Mouse (Mus musculus) stomach, postnatal 0 days (tissue): ENCODE measurements around the gene Esrrg. TPM values are rescaled to one million over a fixed set of nuclear protein-coding genes. Genes with fewer than 3 reads are reported as not detected.

Source experiments
- ATAC-seq: fragments of 200-750 bp; cut with Nextera tagmentation; 2 replicates; pipeline ENCODE4 v1.8.0; 2017; ENCODE audit not compliant: low FRiP score, low TSS enrichment
- DNase-seq: peaks from one replicate; pipeline ENCODE4 v3.0.0-alpha.2; 2016; ENCODE audit warnings: low spot score
- H3K27ac ChIP-seq: fragments of 300-500 bp; sonication (generic); replicated peaks from 2 replicates; pipeline ENCODE4 v1.5.1; 2014; ENCODE audit warnings: mild to moderate bottlenecking, control low read depth
- H3K27me3 ChIP-seq: fragments of 300-500 bp; sonication (generic); 2 replicates; pipeline ENCODE4 v1.6.1; 2014; ENCODE audit warnings: low read length; ENCODE audit not compliant: control insufficient read depth, insufficient read depth
- H3K36me3 ChIP-seq: fragments of 300-500 bp; sonication (generic); 2 replicates; pipeline ENCODE4 v1.6.1; 2014; ENCODE audit warnings: low read length, mixed read lengths; ENCODE audit not compliant: control insufficient read depth, insufficient read depth
- H3K4me1 ChIP-seq: fragments of 300-500 bp; sonication (generic); replicated peaks from 2 replicates; pipeline ENCODE4 v1.6.1; 2014; ENCODE audit warnings: antibody characterized with exemption; ENCODE audit not compliant: control insufficient read depth, insufficient read depth
- H3K4me2 ChIP-seq: fragments of 300-500 bp; sonication (generic); replicated peaks from 2 replicates; pipeline ENCODE4 v1.6.1; 2014; ENCODE audit warnings: low read depth, mild to moderate bottlenecking, control low read depth, moderate library complexity
- H3K4me3 ChIP-seq: fragments of 300-500 bp; sonication (generic); 2 replicates; pipeline ENCODE4 v1.5.1; 2014; ENCODE audit warnings: low read depth, low read length, control low read depth
- H3K9ac ChIP-seq: fragments of 300-500 bp; sonication (generic); 2 replicates; pipeline ENCODE4 v1.6.1; 2014; ENCODE audit warnings: mild to moderate bottlenecking, low read length, control low read depth, mixed read lengths
- H3K9me3 ChIP-seq: fragments of 300-500 bp; sonication (generic); 2 replicates; pipeline ENCODE4 v1.6.1; 2016; ENCODE audit warnings: low read length; ENCODE audit not compliant: control insufficient read depth
- CTCF ChIP-seq: IDR thresholded peaks from 2 replicates; pipeline ENCODE4 v1.5.1; 2016; ENCODE audit warnings: antibody characterized with exemption, low read depth, mild to moderate bottlenecking, moderate library complexity
- EP300 ChIP-seq: optimal IDR thresholded peaks from 2 replicates; pipeline ENCODE3; 2016; ENCODE audit warnings: antibody characterized with exemption
- WGBS: fragments of 180-500 bp; shearing (Covaris S2); extraction: QIAGEN DNeasy Blood & Tissue Kit; methylation state at CpG from one replicate; pipeline ENCODE4 v1.1.7; 2014; 5-methylcytosine and 5-hydroxymethylcytosine counted together
- polyA plus RNA-seq: library from polyadenylated mRNA; unstranded; fragments of >200 nt; fragmentation: Nextera tagmentation; extraction: Ambion mirVana; gene quantifications from 2 replicates; pipeline ENCODE4 v1.2.1, GENCODE M21; 2015

The Esrrg gene
- polyA plus RNA-seq, 1 experiment from 2014 or later = 7.4 TPM

DNA sequence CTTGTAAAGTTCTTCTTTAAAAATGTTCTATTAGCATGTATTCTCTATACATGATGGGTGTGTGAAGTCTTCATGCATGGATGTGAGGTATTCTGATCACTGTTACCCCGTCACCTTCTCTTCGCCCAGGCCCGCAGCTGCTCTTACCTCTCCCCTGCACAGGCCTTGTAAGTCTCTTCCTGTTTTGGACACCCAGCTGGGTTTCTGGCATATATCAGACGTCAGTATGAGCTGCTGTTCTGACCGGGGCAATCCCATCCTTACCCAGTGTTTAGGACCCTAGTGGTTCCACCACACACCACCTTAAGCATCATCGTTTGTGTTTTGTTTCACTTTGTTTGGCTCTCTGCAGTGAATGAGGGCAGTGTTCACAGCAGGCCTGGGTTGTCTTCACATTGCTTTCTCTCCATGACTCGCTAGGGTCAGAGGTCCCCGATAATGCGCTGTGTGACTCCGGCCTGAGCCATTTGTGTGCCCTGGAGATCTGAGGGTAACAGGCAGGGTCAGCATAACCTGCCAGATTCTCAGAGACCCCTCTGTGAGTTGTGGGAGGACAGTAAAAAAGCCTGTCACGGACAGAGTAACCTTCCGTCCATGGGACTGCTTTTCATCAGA lies 471.8 kb downstream of the Esrrg start:
- no peak for TF ChIP-seq CTCF
- no peak for TF ChIP-seq EP300
- WGBS = 69% methylated on average over 12 of the region's 12 CpGs
- no peak for ATAC-seq
- no peak for DNase-seq
- no peaks in the 10 kb centered on the region for H3K27me3 ChIP-seq
- H3K9me3 ChIP-seq = no peaks in the 10 kb centered on the region
- H3K27ac ChIP-seq = no peak overlapping the region
- no peak overlapping the region for H3K4me3 ChIP-seq
- no peak overlapping the region for H3K9ac ChIP-seq
- no peak overlapping the region for H3K4me2 ChIP-seq
- H3K36me3 ChIP-seq = no peaks in the 10 kb centered on the region
- H3K4me1 ChIP-seq = no peaks in the 10 kb centered on the region

DNA sequence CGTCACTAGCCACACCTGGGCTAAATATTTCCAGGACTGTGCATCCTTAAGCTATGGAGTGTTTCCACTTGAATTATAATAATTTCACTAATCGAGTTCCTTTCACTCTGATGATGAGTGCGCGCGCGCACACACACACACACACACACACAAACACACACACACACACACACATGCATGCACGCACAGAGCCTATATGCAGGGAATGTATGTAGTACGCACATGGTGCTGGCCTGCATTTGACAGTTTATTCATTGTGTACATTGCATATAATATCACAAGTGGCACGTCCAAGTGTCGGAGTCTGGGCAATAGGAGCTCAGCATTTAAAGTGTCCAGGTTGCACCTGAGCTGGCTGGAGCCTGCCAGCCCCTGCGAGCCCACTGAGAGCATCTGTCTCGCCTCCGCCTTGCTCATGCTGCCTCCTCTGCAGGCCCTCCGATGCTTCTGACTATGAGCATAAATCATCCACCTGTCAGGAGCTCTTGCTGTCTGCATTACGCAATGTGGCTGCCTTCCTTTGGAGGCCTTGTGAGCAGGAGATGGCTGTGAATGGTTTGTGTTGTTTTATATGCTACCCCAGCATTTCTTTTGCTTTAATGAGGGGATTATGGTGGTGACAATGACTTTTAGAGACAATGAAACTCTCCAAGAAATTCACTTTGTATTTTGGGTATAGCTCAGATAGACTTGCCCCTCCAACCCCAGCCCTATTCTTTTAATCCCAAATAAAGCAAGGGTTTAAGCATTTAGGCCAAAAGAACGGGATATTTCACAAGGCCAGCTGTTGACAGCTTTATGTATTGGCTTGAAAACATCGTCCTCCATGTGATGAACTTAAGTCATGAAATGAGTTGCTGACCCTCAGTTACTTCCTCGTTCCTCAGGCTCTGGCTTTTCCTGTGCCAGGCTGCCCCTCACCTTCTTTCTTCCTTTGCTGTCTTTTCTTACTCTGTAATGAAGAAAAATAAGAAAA lies 474.4 kb downstream of the Esrrg start:
- Histone ChIP-seq H3K4me3 (no peak overlapping the region), H3K36me3 (no peaks in the 10 kb centered on the region), H3K27ac (no peak overlapping the region), H3K4me2 (no peak overlapping the region), H3K9ac (no peak overlapping the region), H3K4me1 (no peaks in the 10 kb centered on the region), H3K27me3 (no peaks in the 10 kb centered on the region), H3K9me3 (no peaks in the 10 kb centered on the region)
- TF ChIP-seq CTCF (no peak), EP300 (no peak)
- DNase-seq (no peak), ATAC-seq (no peak)
- 64% methylated on average over 18 of the region's 18 CpGs for WGBS

DNA sequence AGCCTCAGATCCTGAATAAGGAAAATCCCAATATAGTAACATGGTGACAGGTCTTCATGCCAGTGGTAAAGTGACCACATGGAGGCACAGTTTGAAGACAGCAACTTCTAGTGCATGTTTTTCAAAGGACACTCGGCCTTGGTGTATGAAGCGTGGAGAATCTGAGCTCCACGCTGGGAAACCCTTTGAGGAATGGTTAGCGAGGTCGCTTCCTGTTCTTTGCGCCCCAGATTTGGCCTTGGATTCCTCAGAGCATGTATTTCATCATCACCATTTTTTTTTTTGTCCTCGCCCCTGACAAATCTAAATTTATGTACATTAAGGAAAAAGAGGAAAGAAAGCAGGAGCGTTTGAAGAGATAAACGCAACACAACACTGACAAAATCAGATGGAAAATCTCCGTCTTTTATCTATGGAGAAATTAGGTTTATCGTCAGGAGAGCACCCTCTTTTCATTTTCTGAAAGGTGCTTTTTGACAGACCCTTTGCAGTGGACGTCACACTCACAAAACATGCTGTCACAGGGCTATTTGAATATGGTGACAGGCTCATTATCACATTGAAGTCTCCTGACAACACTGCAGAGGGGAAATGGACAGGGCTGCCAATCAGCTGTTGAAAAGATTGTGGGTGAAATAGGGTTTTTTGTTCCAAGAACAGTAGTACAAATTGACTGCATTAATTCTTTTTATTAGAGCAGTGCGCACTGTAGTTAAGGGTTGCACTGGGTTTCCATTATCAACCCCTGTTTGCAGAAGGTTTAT lies 476.7 kb downstream of the Esrrg start:
- Histone ChIP-seq H3K4me1 (no peaks in the 10 kb centered on the region), H3K4me3 (no peak overlapping the region), H3K27me3 (no peaks in the 10 kb centered on the region), H3K9ac (no peak overlapping the region), H3K27ac (no peak overlapping the region), H3K4me2 (no peak overlapping the region), H3K9me3 (no peaks in the 10 kb centered on the region), H3K36me3 (no peaks in the 10 kb centered on the region)
- no peak for ATAC-seq
- 76% methylated on average over 13 of the region's 13 CpGs for WGBS
- TF ChIP-seq CTCF = no peak
- TF ChIP-seq EP300 = no peak
- no peak for DNase-seq

DNA sequence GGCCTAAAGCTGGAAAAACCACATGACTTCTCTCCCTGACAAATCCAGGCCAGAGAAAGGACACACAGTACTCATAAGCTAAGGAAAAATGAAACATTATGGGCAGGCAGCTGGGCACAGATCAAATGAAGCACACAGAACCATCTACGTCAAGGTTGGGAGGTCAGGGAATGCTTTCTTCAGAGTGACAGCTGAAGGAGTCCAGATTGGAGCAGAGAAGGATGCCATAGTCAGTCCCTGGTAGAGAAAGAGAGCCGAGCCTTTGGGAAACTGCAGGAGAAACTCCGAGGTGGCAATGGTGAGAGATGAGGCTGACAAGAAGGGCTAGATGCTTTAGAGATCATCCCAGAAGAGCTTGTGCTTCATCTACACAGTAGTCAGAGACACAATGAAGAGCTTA lies 485.1 kb downstream of the Esrrg start:
- DNase-seq = no peak
- Histone ChIP-seq H3K36me3 (no peaks in the 10 kb centered on the region), H3K4me2 (no peak overlapping the region), H3K4me1 (no peaks in the 10 kb centered on the region), H3K9ac (no peak overlapping the region), H3K9me3 (no peaks in the 10 kb centered on the region), H3K27ac (no peak overlapping the region), H3K4me3 (no peak overlapping the region), H3K27me3 (no peaks in the 10 kb centered on the region)
- no peak for TF ChIP-seq EP300
- TF ChIP-seq CTCF = no peak
- WGBS = 59% methylated on average over 3 of the region's 3 CpGs
- no peak for ATAC-seq

DNA sequence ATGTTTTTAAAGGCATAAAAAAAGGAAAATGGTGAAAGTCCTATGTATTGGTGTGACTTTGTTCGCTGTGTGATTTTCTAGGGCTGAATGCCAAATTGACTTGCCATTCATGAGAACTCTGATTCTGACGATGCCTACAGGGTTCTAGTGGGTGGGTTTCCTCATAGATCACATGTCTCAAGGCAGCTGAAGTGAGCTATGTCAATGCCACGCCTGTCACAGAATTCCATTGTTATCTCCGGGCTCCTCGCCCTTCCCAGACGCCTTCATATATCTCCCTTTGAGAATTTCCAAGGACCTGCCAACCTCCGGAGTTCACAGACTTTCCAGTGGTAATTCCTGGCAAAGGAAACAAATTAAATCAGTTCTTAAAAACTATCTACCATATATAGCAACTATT lies 493.2 kb downstream of the Esrrg start:
- TF ChIP-seq EP300 (no peak), CTCF (no peak)
- Histone ChIP-seq H3K9me3 (no peaks in the 10 kb centered on the region), H3K4me3 (no peak overlapping the region), H3K4me2 (no peak overlapping the region), H3K27ac (no peak overlapping the region), H3K27me3 (no peaks in the 10 kb centered on the region), H3K9ac (no peak overlapping the region), H3K36me3 (no peaks in the 10 kb centered on the region), H3K4me1 (no peaks in the 10 kb centered on the region)
- no peak for DNase-seq
- no peak for ATAC-seq
- WGBS = 55% methylated on average over 7 of the region's 7 CpGs
